Mouse (Mus musculus) kidney, postnatal 10 days (tissue): ENCODE data around the gene Fam234b.
A peak's percentile ranks its signal among the peaks of the same experiment; 100 is the strongest.

Experiments used
- DNase-seq: peaks from one replicate; pipeline ENCODE4 v3.0.0; 2021; ENCODE audit warnings: mixed read lengths

Fam234b gene

DNA sequence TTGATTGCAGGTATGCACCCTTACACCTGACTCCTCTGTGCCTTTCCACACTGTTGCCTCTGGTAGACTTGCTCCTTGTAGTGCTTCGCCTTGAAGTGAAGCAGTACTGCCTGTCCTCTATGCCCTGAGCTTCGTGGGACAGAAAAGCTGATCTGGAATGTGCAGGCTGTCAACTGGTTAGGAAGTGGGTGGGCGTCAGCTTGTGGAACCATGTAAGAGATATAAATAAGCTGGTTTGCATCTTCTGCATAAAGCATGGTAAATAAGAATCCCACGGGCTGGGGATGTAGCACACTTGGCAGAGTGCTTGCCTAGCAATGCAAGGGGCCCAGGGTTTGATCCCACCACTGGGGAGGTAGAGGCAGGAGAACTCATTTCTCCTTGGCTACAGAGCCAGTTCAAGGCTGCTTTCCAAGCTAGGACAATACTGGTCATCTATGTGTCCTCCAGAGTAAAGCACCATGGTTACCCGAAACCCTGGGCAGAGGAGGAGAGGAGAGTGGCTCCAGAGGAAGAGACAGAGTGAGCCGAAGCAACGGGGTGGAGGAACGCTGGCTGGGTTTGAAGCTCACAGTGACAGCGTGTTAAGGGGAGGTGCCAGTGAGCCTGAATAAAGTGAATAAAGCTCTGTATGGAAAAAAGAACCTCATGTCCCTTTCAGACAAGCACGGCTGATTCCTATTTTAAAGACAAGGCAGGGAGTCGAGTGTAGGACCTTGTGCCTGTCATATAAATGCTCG lies 34.8 kb downstream of the Fam234b start:
- no peak for DNase-seq

GRCm38 (mm10) chr6:135235742-135236141 lies 38.0 kb downstream of the Fam234b start:
- no peak for DNase-seq

GRCm38 (mm10) chr6:135236576-135236975 lies 38.8 kb downstream of the Fam234b start:
- DNase-seq = no peak

GRCm38 (mm10) chr6:135237326-135237725 lies 39.5 kb downstream of the Fam234b start:
- DNase-seq = peak; percentile 23

DNA sequence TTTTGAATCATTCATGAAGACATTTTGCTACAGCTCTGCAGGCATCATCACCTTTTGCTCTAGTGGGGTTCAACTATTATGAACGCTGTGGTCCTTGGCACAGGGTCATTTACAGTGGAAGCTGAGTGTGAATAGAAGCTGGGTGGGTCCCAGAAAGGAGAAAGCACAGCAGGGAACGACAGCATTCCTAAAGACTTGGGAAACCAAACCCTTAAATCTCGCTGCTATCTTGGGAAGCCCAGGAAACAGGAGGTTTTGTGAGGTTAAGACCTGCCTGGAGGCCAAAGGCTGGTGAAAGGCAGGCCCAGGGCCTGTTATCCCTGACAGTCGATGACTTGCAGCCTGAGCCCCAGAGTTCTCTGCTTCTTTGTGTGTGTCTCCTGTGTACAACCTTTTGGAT lies 40.4 kb downstream of the Fam234b start:
- DNase-seq = no peak

GRCm38 (mm10) chr6:135240361-135240760 lies 42.6 kb downstream of the Fam234b start:
- DNase-seq = no peak

DNA sequence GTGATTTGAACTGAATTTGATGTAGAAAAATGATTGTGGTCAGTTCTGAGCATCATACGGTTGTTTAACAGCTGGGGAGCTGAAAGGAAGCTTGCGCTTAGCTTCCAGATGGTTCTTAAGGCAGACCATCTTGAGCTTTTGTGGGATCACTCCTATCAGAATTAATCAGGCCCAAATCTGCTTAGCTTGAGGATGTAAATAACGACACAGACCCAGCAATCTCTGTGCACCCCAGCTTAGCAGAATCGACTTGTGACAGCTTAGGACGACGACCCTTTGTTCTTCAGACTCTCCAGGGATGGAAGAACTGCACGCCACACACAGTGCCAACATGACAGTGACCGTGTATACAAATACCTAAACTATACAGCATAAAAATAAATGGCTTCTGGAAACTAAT lies 47.8 kb downstream of the Fam234b start:
- no peak for DNase-seq

DNA sequence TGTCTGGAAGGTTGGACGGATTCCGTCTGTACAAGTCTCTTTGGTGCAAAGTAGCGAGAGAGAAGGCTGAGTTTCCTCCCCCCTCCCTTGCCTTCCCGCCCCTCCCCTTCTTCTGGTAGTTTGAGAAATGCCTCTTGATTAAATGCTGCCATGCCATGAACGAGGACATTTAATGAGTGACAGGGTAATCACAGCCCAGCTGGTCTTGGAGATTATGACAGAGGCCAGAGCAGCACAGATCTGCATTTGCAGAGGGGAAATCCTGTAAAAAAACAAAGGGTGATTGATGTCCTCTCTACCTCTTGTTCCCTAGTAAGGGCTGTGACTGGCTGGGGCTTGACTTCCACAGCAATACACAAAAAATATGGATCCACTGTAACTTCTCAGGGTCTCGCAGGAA lies 50.1 kb downstream of the Fam234b start:
- DNase-seq = no peak

DNA sequence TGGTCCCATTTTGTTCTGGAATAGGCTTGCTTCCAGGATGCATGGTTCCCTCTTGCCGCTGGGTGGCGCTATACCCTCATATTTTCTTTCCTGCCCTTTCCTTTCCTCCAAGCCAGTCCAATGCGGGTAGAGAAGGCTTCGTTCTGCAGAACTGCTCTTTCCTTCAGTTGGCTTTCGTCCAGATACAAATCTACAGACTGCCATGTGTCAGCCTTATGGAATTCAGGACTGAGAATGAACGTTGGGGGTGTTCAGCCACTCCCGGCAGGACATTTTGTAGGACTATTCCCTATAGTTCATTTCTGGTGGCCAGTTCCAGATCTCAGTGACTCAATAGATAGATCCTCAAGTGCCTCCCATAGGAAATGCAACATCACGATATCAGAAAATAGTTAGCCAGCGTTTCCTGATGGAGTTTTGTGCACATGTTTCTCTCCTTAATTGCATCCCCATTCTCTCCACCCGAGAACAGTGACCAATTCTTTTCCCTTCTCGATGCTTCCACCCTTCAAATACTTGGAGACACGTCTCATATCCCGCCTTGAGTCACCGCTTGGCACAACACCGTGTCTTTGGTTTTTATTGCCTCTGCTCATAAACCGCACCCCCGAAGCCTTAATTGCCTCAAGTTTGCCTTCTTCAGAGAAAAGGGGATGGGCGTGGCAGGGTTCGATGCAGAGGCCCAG lies 52.2 kb downstream of the Fam234b start:
- peak; percentile 81 for DNase-seq

- no peak for DNase-seq
These were observed 53.3 kb downstream of the Fam234b start for GRCm38 (mm10) chr6:135250926-135251699.

DNA sequence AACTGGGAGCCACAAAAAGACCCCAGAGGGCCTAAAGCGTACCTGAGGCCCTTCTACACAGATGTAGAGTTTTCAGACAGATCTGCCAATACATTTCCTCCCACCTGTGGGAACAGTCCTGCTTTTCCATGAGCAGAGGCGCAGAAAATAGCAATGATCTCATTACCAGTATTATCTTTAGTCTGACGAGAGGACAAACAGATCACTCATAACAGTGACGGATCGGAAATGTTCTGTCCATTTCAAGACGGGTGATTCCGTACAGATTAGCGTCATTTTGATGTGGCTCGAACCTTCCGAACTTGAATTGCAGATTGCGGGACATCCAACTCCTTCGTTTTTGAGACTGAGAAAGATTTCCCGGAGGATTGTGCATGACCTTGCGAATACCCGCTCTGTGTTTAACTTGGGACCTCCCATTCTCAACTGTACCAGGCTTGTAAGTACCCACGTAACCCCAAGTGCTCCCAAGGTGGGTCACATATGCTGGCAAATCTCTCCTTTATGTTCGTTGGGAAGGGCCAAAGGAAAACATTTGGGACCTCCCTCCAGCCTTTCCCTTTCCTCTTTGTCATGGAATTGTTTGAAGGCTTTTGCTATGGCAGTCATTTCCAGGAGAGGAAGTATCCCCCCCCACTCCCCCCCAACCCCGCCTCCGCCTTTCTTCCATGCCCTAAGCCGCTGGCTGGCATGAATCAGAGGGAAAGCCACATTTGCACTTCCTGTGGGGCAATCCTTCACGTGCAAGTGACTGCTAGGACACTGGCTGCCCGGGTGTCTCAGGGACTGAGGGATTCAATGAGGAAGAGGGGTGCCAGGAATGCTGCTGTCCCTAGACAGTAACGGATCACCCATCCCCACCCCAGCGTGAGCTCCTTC lies 54.3 kb downstream of the Fam234b start:
- DNase-seq = no peak

- DNase-seq = peak; percentile 90
These were observed 54.9 kb downstream of the Fam234b start for GRCm38 (mm10) chr6:135252728-135253077.

- peak; percentile 19 for DNase-seq
These were observed 56.4 kb downstream of the Fam234b start, which contains the start of gene Gsg1 for GRCm38 (mm10) chr6:135254153-135254552. Gene Gsg1 (minus strand): TSS chr6:135254351.

DNA sequence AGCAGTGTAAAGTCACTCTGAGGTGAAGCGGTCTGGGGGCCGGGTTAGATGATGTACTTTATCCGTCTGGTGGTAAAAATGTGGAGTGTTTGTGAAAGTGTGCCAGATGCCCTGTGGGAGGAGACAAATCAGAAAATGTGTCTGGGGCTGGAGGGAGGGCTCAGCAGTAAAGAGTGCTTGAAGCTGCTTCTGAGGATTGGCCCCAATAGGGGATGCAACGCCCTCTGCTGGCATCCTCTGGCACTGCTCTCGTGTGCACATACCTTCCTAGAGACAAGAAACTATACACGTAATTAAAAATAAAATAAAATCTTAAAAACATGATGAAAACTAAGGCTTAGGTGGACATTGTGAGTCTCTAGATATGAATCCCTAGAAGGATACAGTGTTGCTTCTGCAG lies 62.7 kb downstream of the Fam234b start:
- DNase-seq = no peak

DNA sequence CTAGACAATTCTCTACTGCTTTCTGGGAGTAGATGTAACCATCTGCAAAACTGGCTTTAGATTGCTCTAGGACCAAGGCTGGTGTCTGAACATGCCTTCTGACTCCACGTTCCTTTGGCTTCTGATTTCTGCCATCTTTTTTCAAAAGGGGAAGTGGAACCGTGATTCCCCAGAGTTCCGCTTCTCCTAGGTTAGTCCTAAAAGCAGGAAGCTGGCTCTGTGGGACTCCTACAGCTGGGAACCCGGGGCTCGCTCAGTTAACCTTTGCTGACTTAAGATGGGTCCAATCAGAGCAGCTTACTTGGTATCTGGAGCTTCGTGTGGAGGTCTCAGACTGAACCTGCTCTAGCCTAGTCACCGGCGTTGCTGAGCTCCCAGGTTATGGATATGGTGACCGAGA lies 63.3 kb downstream of the Fam234b start:
- no peak for DNase-seq

DNA sequence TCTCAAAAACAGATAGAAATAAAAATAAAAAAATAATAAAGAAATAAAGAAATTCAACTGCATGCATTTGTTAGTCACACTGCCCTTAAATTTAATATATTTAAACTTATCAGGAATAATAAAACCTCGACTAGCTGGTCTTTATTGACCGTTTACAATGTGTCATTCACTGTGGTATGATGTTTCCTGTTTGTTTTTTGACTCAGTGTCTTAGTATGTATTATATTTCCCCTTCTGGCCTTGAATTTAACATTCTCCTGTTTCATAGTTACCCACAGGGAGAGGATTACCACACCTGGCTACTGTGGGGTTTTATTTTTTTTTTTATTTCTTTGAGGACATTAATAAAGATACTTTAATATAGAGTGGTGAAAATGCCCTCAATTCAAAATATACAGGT lies 64.8 kb downstream of the Fam234b start:
- no peak for DNase-seq

DNA sequence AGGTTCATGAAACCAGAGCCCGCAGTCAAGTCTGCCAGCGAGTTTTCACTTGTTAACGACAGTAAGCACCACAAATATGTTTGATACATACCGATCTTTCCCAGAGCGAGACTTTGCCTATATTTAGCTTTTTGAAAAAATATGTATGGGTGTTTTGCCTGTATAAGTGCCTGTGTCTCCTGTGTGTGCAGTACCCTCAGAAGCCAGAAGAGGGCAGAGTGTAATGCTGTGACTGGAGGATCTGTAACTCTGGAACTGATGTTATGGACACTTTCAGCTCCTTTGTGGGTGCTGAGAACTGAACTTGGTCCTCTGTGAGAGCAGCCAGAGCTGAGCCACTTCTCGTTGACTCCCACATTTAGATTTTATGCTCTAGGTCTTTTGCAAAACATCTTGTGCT lies 66.4 kb downstream of the Fam234b start:
- DNase-seq = no peak

DNA sequence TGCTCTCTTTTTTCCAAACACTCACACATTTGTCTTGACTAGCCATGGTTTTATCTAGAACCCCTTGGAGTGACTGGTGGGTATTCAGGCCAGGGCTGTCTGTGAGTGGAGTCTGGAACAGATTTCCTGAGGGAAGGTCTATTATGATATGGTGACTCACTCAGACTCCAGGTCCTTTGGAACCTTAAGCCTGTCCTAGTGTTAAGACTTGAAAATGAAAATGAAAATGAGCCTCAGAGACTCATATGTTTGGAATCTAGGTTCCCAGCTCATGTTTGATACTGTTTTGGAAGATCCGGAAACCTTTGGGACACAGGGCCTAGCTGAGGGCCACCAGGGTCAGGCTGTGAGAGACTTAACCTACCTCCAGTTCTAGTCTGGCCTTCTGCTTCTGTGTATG lies 68.3 kb downstream of the Fam234b start:
- DNase-seq = no peak

DNA sequence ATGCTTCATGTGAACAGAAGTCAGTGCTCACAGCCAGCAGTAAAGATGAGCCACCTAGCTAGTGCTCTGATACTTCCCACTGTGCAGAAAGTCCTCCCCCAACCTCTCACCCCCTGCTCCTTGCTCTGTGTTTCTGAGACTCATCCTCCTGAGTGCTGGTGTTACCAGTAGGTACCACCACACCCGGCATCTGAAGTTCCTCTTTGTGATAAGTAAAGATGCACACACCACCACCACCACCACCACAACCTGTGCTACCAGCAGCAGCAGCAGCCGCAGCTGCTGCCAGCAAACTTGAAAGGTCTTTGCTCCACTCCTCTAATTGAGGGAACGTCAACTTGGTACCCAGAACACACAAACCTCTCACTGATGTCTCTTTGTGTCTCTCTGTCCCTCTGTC lies 69.4 kb downstream of the Fam234b start:
- no peak for DNase-seq

- no peak for DNase-seq
These were observed 70.6 kb downstream of the Fam234b start for GRCm38 (mm10) chr6:135268392-135268791.

- no peak for DNase-seq
These were observed 71.8 kb downstream of the Fam234b start for GRCm38 (mm10) chr6:135269626-135270025.

- DNase-seq = no peak
These were observed 74.0 kb downstream of the Fam234b start for GRCm38 (mm10) chr6:135271761-135272160.

GRCm38 (mm10) chr6:135273066-135273465 lies 75.3 kb downstream of the Fam234b start:
- no peak for DNase-seq
